Mouse (Mus musculus) spleen, adult 2 months (tissue): ENCODE measurements around the gene Arhgap22.

ENCODE experiments used
- CTCF ChIP-seq: fragments of 200-500 bp; IDR thresholded peaks from 2 replicates; pipeline ENCODE4 v1.5.1; 2011; ENCODE audit warnings: mild to moderate bottlenecking, inconsistent platforms; ENCODE audit not compliant: insufficient read depth, insufficient read length, insufficient replicate concordance; ENCODE audit errors: extremely low read depth
- POLR2A ChIP-seq: fragments of 200-500 bp; IDR thresholded peaks from 2 replicates; pipeline ENCODE4 v1.6.1; 2011; ENCODE audit warnings: low read depth, low read length, inconsistent platforms

- TF ChIP-seq POLR2A (no peak), CTCF (no peak)
Observed at GRCm38 (mm10) chr14:33276240-33276639, 62.4 kb downstream of the Arhgap22 start.
